Mouse (Mus musculus): ENCODE measurements at regions not wholly inside any gene's neighbourhood (a gene's known extent, or its start where the extent isn't known, plus 50 kb on each side); places are given as distances from the start of the nearest gene placed in this dataset.

GRCm38 (mm10) chr9:115492431-115493171 lies 182.4 kb upstream of the Stt3b start:
- H3K4me2 ChIP-seq (ENCODE audit: low read depth): no peak overlapping the region
- no peak overlapping the region for H3ac ChIP-seq (ENCODE audit: control insufficient read depth, insufficient read length)
- H3K79me2 ChIP-seq (ENCODE audit: control insufficient read depth, insufficient read depth): no peaks in the 10 kb centered on the region
- H3K4me3 ChIP-seq: no peak overlapping the region
- H3K27me3 ChIP-seq (ENCODE audit: control insufficient read depth, insufficient read depth, insufficient read length): peaks cover 4% of the 10 kb centered on the region
- TF ChIP-seq MYOD1 (IDR thresholded peaks at IDR 0.05; ENCODE audit: control insufficient read depth in 1 of 3, insufficient read length in 2 of 3, low read depth in 2 of 3): no peak
- no peak for TF ChIP-seq CEBPB (IDR thresholded peaks at IDR 0.05; ENCODE audit: insufficient read depth, poor library complexity, severe bottlenecking)
- TF ChIP-seq USF1 (IDR thresholded peaks at IDR 0.05; ENCODE audit: low read depth): no peak
- TF ChIP-seq MYOG (IDR thresholded peaks at IDR 0.05; ENCODE audit: control insufficient read depth in 1 of 3, insufficient read depth in 1 of 3, insufficient read length in 2 of 3, low read depth in 2 of 3): no peak
- TF ChIP-seq REST (IDR thresholded peaks at IDR 0.05; ENCODE audit: insufficient read depth, insufficient read length): no peak
- no peak for TF ChIP-seq SRF (IDR thresholded peaks at IDR 0.05; ENCODE audit: control insufficient read depth, insufficient read length, low read depth)
- TF ChIP-seq POLR2AphosphoS2 (IDR thresholded peaks at IDR 0.05; ENCODE audit: insufficient read length, low read depth): no peak
- TF ChIP-seq E2F4 (IDR thresholded peaks at IDR 0.05; ENCODE audit: insufficient read depth): no peak
- TF ChIP-seq MAX (IDR thresholded peaks at IDR 0.05; ENCODE audit: low read depth): no peak
- no peak for TF ChIP-seq TCF3 (IDR thresholded peaks at IDR 0.05; ENCODE audit: insufficient read length, low read depth)
- no peak for TF ChIP-seq POLR2A (IDR thresholded peaks at IDR 0.05; ENCODE audit: insufficient read length, low read depth)
- no peak for TF ChIP-seq TCF12 (IDR thresholded peaks at IDR 0.05; ENCODE audit: insufficient read depth, poor library complexity, severe bottlenecking)
- H3K36me3 ChIP-seq (ENCODE audit: control insufficient read depth, insufficient read depth): no peaks in the 10 kb centered on the region

- no peak overlapping the region for H3K4me3 ChIP-seq
- no peak overlapping the region for H3ac ChIP-seq (ENCODE audit: control insufficient read depth, insufficient read length)
- TF ChIP-seq POLR2A (IDR thresholded peaks at IDR 0.05; ENCODE audit: insufficient read length, low read depth) (no peak), MAX (IDR thresholded peaks at IDR 0.05; ENCODE audit: low read depth) (no peak), TCF3 (IDR thresholded peaks at IDR 0.05; ENCODE audit: insufficient read length, low read depth) (no peak)
- no peaks in the 10 kb centered on the region for H3K79me2 ChIP-seq (ENCODE audit: control insufficient read depth, insufficient read depth)
- no peaks in the 10 kb centered on the region for H3K36me3 ChIP-seq (ENCODE audit: control insufficient read depth, insufficient read depth)
- H3K27me3 ChIP-seq (ENCODE audit: control insufficient read depth, insufficient read depth, insufficient read length): peaks cover 4% of the 10 kb centered on the region
- H3K4me2 ChIP-seq (ENCODE audit: low read depth): no peak overlapping the region
Observed at GRCm38 (mm10) chr9:115493765-115494164, 183.5 kb upstream of the Stt3b start.

GRCm38 (mm10) chr9:115499536-115499935 lies 189.3 kb upstream of the Stt3b start:
- Histone ChIP-seq H3K27me3 (ENCODE audit: control insufficient read depth, insufficient read depth, insufficient read length) (no peaks in the 10 kb centered on the region), H3K36me3 (ENCODE audit: control insufficient read depth, insufficient read depth) (no peaks in the 10 kb centered on the region), H3K4me2 (ENCODE audit: low read depth) (no peak overlapping the region), H3K4me3 (no peak overlapping the region), H3K79me2 (ENCODE audit: control insufficient read depth, insufficient read depth) (no peaks in the 10 kb centered on the region), H3ac (ENCODE audit: control insufficient read depth, insufficient read length) (no peak overlapping the region)
- no peak for TF ChIP-seq MYOG (IDR thresholded peaks at IDR 0.05; ENCODE audit: control insufficient read depth in 1 of 3, insufficient read depth in 1 of 3, insufficient read length in 2 of 3, low read depth in 2 of 3)
- TF ChIP-seq USF1 (IDR thresholded peaks at IDR 0.05; ENCODE audit: low read depth): no peak
- TF ChIP-seq MAX (IDR thresholded peaks at IDR 0.05; ENCODE audit: low read depth): no peak
- TF ChIP-seq POLR2AphosphoS2 (IDR thresholded peaks at IDR 0.05; ENCODE audit: insufficient read length, low read depth): no peak
- TF ChIP-seq TCF12 (IDR thresholded peaks at IDR 0.05; ENCODE audit: insufficient read depth, poor library complexity, severe bottlenecking): no peak

GRCm38 (mm10) chr9:115504789-115505188 lies 194.6 kb upstream of the Stt3b start:
- TF ChIP-seq MYOD1 (IDR thresholded peaks at IDR 0.05; ENCODE audit: control insufficient read depth in 1 of 3, insufficient read length in 2 of 3, low read depth in 2 of 3) (no peak), CEBPB (IDR thresholded peaks at IDR 0.05; ENCODE audit: insufficient read depth, poor library complexity, severe bottlenecking) (no peak), E2F4 (IDR thresholded peaks at IDR 0.05; ENCODE audit: insufficient read depth) (no peak), USF1 (IDR thresholded peaks at IDR 0.05; ENCODE audit: low read depth) (no peak), SRF (IDR thresholded peaks at IDR 0.05; ENCODE audit: control insufficient read depth, insufficient read length, low read depth) (no peak), TCF3 (IDR thresholded peaks at IDR 0.05; ENCODE audit: insufficient read length, low read depth) (no peak), POLR2AphosphoS2 (IDR thresholded peaks at IDR 0.05; ENCODE audit: insufficient read length, low read depth) (no peak), MAX (IDR thresholded peaks at IDR 0.05; ENCODE audit: low read depth) (no peak), TCF12 (IDR thresholded peaks at IDR 0.05; ENCODE audit: insufficient read depth, poor library complexity, severe bottlenecking) (no peak), POLR2A (IDR thresholded peaks at IDR 0.05; ENCODE audit: insufficient read length, low read depth) (no peak), MYOG (IDR thresholded peaks at IDR 0.05; ENCODE audit: control insufficient read depth in 1 of 3, insufficient read depth in 1 of 3, insufficient read length in 2 of 3, low read depth in 2 of 3) (no peak), REST (IDR thresholded peaks at IDR 0.05; ENCODE audit: insufficient read depth, insufficient read length) (no peak)
- Histone ChIP-seq H3K27me3 (ENCODE audit: control insufficient read depth, insufficient read depth, insufficient read length) (peaks cover 5% of the 10 kb centered on the region), H3K36me3 (ENCODE audit: control insufficient read depth, insufficient read depth) (no peaks in the 10 kb centered on the region), H3K4me2 (ENCODE audit: low read depth) (no peak overlapping the region), H3K4me3 (no peak overlapping the region), H3K79me2 (ENCODE audit: control insufficient read depth, insufficient read depth) (no peaks in the 10 kb centered on the region), H3ac (ENCODE audit: control insufficient read depth, insufficient read length) (no peak overlapping the region)

GRCm38 (mm10) chr9:115507131-115507689 lies 197.0 kb upstream of the Stt3b start:
- Histone ChIP-seq H3K79me2 (ENCODE audit: control insufficient read depth, insufficient read depth) (no peaks in the 10 kb centered on the region), H3K4me3 (no peak overlapping the region), H3ac (ENCODE audit: control insufficient read depth, insufficient read length) (no peak overlapping the region), H3K4me2 (ENCODE audit: low read depth) (no peak overlapping the region), H3K36me3 (ENCODE audit: control insufficient read depth, insufficient read depth) (no peaks in the 10 kb centered on the region), H3K27me3 (ENCODE audit: control insufficient read depth, insufficient read depth, insufficient read length) (peaks cover 5% of the 10 kb centered on the region)
- TF ChIP-seq REST (IDR thresholded peaks at IDR 0.05; ENCODE audit: insufficient read depth, insufficient read length) (no peak), POLR2AphosphoS2 (IDR thresholded peaks at IDR 0.05; ENCODE audit: insufficient read length, low read depth) (no peak)

Measured in myocyte (in vitro differentiated cells).